Mouse (Mus musculus) olfactory bulb, adult 2 months (tissue): ENCODE measurements around the gene Gapdh.

Source experiments
- CTCF ChIP-seq: fragments of 200-500 bp; IDR thresholded peaks from 2 replicates; pipeline ENCODE4 v1.5.1; 2012; ENCODE audit warnings: low read depth, mild to moderate bottlenecking, low read length, moderate library complexity; ENCODE audit not compliant: insufficient read depth
- POLR2A ChIP-seq: fragments of 200-500 bp; IDR thresholded peaks from 2 replicates; pipeline ENCODE4 v1.6.1; 2012; ENCODE audit warnings: mild to moderate bottlenecking, low read depth, low read length, moderate library complexity; ENCODE audit not compliant: insufficient read depth

DNA sequence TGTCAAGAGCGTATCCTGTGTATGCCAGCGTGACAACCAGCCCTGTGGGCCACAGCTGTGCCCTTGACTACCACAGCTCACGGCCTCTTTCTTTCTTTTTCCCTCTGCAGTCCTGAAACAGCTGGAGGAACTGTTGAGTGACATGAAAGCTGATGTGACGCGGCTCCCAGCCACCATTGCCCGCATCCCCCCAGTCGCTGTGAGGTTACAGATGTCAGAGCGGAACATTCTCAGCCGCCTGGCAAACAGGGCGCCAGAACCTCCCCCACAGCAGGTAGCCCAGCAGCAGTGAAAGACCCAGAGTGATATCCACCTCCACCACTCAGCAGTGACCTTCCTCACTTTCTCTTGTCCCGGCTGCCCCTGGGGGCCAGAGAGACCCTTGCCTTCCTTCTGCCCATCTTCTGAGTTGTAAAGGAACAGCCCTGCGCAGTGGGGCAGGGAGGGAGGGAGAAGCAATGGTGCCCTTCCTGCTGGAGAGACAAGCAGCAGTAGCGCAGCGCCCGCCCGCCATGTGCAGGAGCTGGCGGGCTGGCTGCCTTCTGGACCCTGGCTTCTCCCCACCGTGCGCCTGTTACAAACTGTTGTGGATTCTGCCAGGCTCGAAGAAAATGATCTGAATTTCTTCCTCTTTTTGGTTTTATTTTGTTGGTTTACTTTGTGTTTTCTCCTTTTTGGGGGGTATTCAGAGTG, 36.4 kb downstream of the Gapdh start:
- TF ChIP-seq CTCF (no peak), POLR2A (no peak)
